Mouse (Mus musculus) thymus, adult 2 months (tissue): ENCODE measurements at regions not wholly inside any gene's neighbourhood (a gene's known extent, or its start where the extent isn't known, plus 50 kb on each side); places are given as distances from the start of the nearest gene placed in this dataset.

Experiments
- CTCF ChIP-seq: fragments of 200-500 bp; IDR thresholded peaks from 2 replicates; pipeline ENCODE4 v1.5.1; 2012; ENCODE audit warnings: mild to moderate bottlenecking, control low read depth, low read length, moderate library complexity, borderline replicate concordance; ENCODE audit not compliant: control insufficient read depth, poor library complexity, insufficient read depth; ENCODE audit errors: extremely low read depth
- POLR2A ChIP-seq: fragments of 200-500 bp; IDR thresholded peaks from 2 replicates; pipeline ENCODE4 v1.6.1; 2012; ENCODE audit warnings: mild to moderate bottlenecking, low read length, control low read depth, moderate library complexity; ENCODE audit not compliant: control insufficient read depth, poor library complexity, insufficient read depth; ENCODE audit errors: extremely low read depth

DNA sequence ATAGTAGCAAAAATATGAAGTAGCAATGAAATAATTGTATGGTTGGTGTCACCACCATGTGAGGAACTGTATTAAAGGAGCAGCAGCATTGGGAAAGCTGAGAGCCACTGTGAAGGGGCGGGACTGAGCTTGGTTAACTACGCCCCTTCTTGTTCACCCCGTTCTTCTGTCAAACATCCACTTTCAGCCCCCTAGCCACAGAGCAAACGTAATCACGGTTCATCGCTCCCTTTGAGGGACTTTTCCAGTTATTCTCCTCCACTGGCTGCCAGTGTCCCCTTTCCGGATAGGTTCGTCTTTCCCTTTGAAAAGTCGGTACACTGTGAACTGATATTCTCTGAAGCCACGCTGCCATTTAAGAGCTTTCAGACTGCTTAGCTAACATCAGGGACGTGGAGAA is 79.3 kb upstream of the Enpp6 start:
- TF ChIP-seq POLR2A = no peak
- TF ChIP-seq CTCF = no peak
